Mouse (Mus musculus) common myeloid progenitor, adult 5-6 weeks (primary cell): ENCODE measurements around the gene Rgs13. TPM values are rescaled to one million over a fixed set of nuclear protein-coding genes. Genes with fewer than 3 reads are reported as not detected.
A peak's percentile ranks its signal among the peaks of the same experiment; 100 is the strongest.
"Not testable (repeated sequence)": the region's sequence is repeated elsewhere in the genome, so short reads cannot be mapped to it uniquely, and the experiment has no call there.

Experiments
- ATAC-seq: replicated peaks from 2 replicates; pipeline ENCODE4 v1.8.0; 2016; ENCODE audit warnings: low read depth, mild to moderate bottlenecking, moderate TSS enrichment, inconsistent platforms; ENCODE audit not compliant: poor library complexity, severe bottlenecking
- total RNA-seq: library from RNA; stranded (forward); fragments of 200-1000, 187-1606 nt; gene quantifications from 2 replicates; pipeline ENCODE4 v1.2.3, GENCODE M21; 2017

The Rgs13 gene
- total RNA-seq, 1 experiment from 2014 or later: not detected

DNA sequence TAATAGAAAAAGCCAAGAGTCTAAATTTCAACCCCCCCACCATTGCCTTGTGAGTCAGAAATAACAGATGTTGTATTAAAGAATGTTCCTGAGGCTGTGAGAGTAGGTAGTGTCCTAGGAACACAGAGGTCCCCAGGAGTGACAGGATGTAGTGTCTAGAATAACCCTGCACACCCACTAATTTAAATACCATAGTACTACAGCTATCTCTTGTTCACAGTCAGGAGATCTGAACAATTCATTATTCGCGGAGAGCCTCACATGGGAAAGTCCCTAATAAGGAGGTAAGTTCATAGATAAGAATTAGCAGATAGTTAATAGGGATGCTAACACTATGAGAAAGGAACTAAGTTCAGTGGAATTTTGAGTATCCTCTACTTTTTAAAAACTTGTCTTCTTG lies 10.9 kb downstream of the Rgs13 start:
- no peak for ATAC-seq

DNA sequence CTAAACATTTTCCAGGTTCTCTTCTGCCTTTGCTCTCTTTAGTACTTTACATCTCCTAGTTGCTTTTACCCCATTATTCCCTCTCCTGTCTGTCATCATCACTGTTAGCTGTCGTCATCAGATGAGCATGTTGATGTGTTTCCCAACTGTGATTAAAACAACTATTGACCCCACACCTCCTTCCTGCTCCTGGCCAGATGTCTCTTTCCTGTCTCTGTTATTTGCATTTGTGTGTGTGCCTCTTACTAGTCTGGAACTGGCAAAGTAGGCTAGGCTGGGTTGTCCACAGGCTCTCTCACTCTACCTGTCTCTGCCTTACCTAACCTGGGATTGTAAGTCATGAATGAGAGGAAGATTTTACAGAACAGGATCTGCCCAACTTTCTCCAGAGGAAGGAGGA lies 24.6 kb downstream of the Rgs13 start:
- ATAC-seq: no peak

DNA sequence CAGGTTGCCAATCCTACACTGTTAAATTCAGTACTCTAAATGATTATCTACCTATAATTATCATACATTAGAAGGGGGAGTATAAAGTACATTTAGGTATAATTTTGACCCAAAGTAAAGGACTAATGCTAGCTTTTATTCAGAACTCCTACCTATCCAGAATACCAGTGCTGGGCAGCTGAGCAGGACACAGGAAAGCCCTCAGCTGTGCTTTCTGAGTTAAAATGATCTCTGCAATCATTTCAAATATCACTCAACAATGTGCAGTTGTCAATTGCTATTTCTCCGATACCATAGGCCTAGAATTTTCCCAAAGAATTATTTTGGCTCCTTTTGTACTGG lies 25.0 kb downstream of the Rgs13 start:
- ATAC-seq: no peak

DNA sequence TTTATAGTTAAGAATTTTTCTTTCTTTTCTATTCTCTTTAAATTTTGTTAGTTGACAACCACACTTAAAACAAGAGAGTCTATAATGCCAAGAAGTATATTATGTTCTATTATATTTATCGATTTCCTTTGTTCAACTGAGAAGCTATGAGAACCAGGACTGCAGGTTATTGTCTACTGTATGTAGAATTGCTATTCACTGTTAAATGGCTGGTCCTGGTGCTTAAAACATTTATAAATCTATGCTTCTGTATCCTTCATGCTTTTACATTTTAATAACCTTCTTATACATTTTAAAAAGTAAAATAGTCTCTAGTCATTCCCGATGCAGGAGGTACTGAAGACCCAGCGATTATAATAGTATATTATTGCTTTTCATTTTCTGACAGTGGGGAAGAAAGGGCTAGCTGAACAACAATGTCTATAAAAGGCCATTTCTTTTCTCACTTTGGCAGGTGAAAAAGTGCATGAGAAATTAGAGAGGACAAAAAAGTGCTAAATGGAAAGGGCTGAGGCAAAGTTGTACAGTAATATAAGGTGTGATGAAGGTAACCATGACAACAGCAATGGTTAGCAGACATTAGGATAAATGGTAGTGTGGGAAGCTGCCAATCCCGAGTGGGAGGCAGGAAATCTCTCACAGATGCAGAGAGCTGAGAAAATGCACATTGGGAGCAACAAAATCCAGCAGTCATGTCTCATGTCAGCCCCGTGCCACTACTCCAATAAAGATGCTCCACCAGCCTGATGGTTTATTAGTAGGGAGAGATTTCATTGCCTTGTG lies 25.6 kb downstream of the Rgs13 start:
- ATAC-seq: no peak

DNA sequence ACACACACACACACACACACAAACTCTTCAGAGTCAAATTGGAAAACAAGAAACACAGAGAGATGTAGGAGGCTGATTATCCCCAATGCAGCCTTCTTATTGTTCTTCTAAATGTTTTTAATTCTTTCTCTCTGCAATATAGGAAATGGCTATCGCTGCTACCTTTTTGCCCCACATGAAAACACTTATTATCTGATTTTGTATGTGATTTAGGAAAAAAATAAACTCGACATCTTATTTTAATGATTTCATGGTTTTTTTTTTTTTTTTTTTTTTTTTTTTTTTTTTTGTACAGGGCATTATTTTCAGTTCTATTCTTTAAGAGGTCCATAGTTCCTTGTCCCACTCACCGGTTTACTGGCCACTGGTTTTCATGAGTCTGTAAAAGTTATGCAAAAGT lies 27.2 kb downstream of the Rgs13 start:
- no peak for ATAC-seq

DNA sequence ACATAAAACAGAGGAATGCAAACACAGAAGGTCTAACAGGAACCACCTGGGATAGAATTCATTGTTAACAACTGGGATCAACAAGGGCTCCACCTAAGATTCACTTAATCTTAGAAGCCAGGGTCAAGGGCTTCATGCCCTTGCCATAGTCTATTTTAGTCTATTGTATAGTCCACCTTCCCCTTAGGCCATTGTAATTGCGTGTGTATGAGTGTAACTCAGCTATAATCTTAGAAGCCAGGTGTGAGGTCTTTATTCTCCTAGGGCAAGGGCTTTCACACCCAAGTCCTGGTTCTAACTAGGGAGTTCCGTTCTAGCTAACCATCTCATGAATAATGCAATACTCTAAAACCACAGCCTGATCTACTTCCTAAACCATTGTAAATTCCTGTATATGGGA lies 35.8 kb downstream of the Rgs13 start:
- ATAC-seq: not testable (repeated sequence)

DNA sequence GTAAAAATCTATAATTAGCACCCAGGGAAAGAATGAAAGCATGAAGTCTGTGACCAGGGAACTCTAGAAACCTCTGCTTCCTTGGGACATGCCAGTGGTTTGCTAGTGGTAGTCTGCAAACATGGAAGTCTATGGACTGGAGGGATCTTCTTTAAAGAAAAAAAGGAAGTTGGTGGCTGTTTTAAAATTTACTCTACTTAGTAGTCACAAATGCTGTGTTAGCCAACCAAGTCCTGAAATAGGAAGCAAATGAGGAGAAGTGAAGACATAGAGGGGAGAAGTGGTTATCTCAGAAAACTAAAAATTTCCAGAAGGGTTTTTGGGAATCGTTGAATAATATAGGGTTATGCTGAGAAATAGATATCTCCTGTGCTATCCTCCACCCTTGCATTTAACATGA lies 37.3 kb downstream of the Rgs13 start:
- ATAC-seq: peak; percentile 58

DNA sequence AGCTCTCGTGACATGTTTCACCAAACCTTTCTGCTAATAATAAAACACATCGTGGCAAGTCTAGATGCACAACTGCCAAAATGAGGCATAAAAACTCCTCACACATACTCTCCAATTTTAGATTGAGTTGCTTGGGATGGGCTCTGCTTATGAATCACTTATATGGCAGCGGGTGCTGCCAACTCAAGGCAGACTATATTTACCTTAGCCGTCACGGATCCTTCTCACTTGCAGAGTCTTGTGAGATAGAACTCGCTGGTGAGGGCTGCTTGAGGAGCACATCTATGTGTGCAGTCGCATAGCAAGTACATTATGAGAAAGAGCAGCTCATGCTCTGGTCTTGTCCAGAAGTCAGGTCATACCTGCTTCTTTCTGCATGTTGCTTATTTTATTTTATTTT lies 49.2 kb downstream of the Rgs13 start:
- no peak for ATAC-seq

DNA sequence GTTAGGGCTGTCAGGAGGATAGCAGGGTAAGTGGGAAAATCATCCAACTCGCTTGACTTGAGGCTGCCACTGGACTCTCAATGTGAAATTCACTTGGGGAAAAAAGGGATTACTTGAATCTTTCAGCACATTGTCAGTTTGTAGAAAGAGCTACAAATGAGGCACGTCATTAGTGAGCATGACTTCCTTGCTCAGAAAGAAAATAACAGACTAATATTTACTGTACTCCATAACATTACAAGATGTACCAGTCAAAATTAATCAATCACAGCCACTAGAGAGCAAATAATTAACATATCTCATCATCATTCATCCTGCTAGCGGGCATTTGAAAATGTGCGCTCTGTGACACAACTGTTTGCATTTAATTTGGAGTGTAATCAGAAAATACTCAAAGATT lies 57.1 kb downstream of the Rgs13 start:
- ATAC-seq: no peak

DNA sequence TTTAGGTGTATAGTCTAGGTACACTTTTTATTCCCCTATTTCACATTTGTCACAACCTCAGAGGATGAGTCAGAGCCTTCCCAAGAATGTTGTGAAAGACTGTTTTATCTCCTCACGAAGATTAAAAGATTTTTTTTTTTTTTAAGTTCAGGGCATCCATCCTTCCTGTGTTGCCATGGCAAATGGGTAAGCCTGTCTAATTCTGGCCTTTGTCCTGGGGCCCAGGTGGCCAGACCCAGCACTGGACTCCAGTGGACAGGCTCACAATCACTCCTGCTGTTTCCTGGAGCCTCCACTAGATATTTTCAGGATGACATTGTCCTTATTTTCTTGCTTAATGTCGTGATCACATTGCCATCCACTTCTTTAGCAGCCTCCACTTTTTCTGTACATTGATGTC lies 57.7 kb downstream of the Rgs13 start:
- no peak for ATAC-seq

DNA sequence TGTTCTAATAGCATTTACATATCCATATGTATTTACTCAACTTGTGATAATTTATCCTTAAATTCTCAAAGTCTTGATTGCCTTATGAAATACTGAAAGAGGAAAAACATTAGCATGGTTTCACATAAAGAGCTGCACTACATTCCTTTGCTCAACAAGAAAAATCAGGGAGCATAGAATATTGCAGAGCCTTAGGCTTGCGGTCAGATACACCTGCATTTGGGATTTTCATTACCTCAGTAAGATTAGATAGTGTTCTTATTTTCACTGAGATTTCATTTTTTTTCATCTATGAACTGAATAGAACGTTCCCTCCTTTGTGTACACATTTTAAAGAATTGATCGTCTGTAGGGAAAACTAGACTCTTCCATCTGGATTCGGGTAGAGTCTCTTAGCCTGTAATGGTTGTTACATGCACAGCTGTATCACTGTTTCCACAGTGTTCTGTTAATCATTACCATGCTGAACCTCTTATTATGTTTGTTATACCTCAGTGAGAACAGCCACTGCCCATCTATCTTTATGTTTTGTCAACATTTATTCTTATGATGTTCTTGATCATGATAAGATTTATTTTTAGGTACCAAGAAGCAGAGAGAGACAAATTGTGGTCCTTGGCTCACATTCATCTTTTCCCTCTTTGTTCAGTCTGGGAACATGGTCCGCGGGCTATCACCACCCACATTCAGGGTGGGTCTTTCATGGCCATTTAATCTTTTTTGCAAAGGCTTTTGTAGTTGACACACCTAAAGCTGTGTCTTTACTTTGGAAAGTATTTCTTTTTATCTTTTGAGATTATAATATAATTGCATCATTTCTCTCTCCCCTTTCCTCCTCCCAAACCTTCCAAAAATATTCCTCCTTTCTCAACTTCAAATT lies 61.1 kb downstream of the Rgs13 start:
- ATAC-seq: no peak

DNA sequence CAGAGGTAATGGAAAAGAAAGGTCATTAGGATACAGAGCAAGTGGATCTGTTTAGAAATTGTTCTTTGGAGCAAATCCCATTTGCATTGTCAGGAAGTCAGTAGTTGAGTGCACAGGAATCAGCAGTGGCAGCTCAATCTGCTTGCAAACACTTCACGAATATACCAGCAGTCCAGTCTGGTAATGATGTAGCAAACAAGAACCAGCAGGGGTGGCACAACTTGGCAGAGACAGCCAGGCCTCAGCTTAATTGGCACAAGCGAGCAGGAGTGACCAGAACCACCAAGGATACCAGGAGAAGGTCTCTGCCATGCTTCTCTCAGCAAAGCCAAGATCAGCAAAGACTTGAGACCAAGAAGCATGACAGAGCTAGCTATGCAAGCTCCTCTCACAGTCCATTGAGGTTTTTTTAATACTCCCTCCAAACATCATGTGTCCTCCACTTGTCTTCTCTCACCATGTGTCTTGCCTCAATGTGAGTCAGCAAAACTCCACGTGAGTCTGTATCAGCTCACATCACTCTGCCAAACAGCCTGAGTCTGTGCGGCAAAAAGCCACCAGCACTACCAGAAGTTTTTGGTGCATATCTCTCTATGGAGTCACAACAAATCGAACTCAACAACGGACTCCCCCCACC lies 63.6 kb downstream of the Rgs13 start:
- peak; percentile 84 for ATAC-seq

DNA sequence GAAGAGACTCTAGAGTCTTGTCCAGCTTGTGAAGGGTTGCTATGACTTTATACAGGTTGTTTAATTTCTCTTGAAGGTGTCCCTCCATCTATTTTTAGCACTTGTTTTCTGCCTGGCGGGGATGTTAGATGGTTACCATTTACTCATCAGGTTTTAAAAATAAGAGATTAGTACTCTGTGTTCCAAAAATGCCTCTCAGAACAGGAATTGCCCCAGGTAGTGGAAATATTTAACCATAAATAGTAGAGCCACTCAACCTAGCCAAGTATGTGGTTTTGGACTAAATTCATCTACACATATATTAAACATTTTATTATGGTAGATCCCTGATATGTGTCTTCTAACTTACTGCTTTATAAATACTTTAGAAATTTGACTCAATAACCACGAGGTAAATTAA lies 64.2 kb downstream of the Rgs13 start:
- no peak for ATAC-seq

DNA sequence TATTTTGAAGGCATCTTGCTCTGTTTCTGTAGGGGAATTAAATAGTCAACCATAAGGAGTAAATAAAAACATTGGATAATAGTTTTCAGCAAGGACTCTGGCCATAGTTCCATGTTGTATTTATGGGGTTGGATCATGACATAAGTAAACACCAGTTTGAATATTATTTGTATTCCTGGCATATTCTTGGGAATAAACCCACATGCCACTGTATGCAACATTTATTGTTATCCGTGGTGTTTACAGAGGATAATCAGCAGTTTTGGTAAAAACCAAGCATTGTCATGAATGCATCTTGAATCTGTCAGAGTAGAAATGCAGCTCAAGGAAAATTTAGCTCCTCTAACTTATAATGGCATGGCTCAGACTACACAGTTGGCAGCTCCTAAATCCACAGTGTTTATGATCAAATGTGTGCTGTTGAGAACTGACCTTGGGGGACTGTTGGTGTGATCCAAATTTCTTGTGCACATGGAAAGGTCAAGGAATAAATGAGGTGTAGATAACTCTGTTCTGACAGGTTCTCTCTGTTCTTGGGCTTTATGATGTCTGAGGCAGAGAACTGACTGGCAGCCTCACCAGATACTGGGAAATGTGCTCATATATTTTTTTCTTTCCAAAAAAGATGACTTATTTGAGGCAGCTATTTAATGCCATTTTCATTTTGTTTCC lies 78.4 kb downstream of the Rgs13 start:
- no peak for ATAC-seq

DNA sequence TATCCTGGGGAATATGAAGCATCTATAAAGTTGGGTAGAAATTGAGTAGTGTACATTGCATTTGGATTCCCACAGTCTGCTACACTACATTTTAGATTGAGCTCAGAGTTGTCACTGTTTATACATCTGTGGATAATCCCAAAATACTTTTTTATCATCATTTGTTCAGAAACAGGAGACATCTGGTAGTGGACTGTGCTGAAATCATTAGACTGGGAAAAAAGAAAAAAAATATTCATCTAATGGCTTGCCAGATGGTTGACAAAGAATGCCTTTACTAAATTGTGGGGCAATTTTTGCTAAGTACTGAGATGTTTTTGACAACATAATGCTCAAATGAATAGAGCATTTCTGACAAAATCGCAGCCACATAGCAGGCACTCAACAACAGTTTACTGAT lies 86.8 kb downstream of the Rgs13 start:
- ATAC-seq: no peak

Other genes with a start within 250 kb of the Rgs13 start
- gene Rgs2, start 173.2 kb downstream of the Rgs13 start, total RNA-seq: 98.6 and 123 TPM in 2 replicates
- 575 and 670 TPM in 2 replicates for gene Rgs1, start 71.9 kb upstream of the Rgs13 start, total RNA-seq